Mouse (Mus musculus): ENCODE data around the gene Scaf1.

Scaf1 gene

GRCm38 (mm10) chr7:45017242-45018061 lies 1.3 kb upstream of the Scaf1 start, which contains the start of gene Rras:
Gene Rras (plus strand): TSS chr7:45017961.
- intact Hi-C loops (cut with DNase I) = loop anchor here (5.0 kb wide), 1 partner anchor 35 kb away; the partner anchor contains the start of gene Prr12

- intact Hi-C loops (cut with DNase I) = loop anchor here (5.0 kb wide), 1 partner anchor 36 kb away; the partner anchor contains the start of gene Prr12
Observed at GRCm38 (mm10) chr7:45016761-45017160, 598 bp upstream of the Scaf1 start.

DNA sequence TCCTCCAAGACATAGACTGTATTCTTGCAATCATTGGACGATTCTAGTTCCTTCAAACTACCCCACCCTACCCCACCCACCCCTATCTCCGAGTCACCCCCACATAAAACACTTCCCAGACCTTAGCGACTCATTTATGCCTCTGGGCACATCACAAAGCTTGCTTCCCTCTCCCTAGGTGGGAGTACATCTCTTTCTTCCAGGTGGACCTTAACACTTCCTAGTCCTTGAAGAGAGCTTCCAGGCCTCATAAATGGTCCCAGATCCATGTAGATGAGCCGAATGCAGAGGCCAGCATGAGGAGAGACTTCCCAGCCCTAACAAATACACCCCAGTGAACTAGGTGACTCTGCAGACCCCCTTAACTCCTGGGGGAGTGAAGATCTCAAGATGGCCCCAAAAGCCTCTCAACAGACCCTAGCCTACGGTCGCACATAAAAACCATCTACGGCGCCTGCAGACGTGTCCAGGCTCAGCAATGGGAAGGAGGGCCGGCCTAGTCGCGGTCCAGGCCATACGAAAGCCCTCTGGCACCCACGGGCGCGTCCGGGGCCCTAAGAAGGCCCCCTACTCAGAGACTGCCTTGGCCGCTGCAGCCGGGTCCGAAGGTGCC lies 713 bp downstream of the Scaf1 start:
- intact Hi-C loops (cut with DNase I) = loop anchor here (5.0 kb wide), 1 partner anchor 37 kb away; the partner anchor contains the start of gene Prr12

DNA sequence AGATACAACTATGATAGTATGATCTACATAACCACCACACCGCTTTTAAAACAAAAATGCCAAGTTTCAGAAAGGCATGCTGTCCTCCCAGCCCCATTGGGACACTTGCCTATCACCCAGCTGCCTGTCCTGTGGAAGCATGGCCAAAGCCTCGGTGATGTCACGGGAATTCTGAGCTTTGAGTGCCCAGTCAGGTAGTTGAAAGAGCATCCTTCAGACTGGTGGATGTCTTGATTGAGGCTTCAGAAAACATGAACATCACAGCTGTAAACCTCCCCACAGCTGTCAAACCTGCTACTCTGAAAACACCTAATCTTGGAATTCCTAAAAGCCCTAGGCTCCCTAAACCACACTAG lies 2.1 kb downstream of the Scaf1 start:
- intact Hi-C loops (cut with DNase I) = no loop called here

DNA sequence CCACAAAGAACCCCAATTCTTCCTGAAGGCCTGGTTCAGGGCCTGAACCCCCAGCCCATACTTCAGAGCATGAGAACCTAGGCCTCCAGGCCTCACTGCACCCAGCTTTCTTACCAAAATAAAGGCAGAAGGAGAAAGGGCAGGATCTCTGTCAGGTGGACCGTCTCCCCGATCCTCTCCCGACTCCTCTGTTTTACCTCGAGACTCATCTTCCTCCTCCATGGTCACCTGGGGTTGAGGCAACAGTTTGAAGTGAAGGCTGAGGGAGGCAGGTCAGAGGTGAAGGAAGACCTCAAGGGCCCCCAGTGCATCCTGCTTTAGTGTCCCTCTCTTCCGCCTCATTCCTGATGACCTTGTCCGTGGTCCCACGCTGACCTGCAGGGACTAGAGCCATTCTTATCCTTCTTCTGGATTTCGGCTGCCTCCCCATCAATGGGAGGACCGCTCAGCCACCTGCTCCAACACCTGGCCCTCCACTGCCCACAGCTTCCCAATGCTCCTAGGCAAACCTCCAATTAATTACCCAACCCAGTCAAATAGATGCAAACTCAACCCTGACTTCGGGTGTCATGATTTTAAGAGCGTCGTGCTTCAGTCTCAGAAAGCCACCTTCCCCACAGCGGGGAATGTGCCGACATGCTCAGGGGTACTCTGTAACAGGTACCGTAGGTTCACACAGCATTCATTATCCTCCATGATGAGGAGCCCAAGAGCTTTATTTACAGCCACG lies 2.6 kb downstream of the Scaf1 start:
- intact Hi-C loops (cut with DNase I) = no loop called here

DNA sequence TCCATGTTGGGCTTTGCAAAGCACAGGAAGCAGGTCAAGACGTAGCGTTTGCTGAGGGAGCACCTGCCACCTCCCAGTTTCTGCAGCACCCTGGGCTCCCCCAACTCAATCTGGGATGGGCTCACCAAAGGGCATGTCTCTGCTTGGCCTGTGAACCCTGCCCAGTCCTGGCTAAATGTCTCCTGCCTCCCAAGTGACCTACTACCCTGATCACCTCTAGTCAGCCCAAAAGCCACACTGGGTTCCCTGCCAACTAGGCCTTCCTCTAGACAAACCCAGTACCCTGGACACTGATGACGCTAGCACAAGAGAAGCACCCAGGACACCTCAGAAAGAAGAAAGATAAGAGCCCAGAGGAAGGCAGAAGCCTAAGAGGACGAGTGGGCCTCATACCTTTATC lies 3.3 kb downstream of the Scaf1 start:
- intact Hi-C loops (cut with DNase I) = no loop called here

GRCm38 (mm10) chr7:45012011-45012410 lies 4.2 kb downstream of the Scaf1 start:
- intact Hi-C loops (cut with DNase I) = no loop called here

GRCm38 (mm10) chr7:45008411-45008810 lies 7.8 kb downstream of the Scaf1 start:
- intact Hi-C loops (cut with DNase I) = no loop called here

DNA sequence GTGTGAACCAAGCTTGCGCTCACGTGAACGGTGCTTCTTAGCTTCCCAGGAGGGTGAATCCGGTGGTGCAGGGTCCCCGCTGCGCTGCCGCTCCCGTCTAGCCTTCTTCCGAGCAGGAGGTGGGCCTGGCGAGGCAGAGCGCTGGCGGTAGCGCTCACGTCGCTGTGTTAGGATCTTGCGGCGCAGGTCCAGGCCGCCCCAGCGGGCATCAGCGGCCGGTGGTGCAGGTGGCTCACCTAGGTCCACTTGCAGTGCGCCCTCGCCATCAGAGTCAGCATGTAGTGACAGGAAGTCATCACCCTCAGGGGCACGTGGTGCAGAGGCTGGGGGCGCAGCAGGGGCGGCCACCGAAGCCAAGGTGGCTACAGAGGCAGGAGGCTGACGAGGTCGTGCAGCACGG lies 8.3 kb downstream of the Scaf1 start:
- intact Hi-C loops (cut with DNase I) = no loop called here

- intact Hi-C loops (cut with DNase I) = no loop called here
Observed at GRCm38 (mm10) chr7:45007141-45007540, 9.0 kb downstream of the Scaf1 start.

DNA sequence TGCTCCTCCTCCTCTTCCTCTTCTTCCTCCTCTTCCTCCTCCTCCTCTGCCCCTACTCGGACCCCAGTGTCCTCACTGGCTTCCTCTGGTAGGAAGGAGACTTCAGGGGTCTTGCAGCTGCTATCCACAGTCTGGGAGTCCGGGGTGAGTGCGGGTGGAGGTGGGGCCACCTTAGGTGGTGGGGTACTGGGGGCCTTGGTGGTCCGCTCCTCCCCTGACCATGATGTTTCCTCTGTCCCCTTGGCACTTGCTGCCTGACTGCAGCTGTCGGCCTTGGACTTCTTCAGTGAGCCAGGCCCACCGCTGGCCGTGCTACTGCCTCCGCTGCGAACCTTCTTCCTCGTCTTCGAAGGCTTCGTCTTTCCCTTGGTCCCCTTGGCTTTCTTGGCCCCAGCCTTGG lies 9.7 kb downstream of the Scaf1 start:
- intact Hi-C loops (cut with DNase I) = no loop called here

DNA sequence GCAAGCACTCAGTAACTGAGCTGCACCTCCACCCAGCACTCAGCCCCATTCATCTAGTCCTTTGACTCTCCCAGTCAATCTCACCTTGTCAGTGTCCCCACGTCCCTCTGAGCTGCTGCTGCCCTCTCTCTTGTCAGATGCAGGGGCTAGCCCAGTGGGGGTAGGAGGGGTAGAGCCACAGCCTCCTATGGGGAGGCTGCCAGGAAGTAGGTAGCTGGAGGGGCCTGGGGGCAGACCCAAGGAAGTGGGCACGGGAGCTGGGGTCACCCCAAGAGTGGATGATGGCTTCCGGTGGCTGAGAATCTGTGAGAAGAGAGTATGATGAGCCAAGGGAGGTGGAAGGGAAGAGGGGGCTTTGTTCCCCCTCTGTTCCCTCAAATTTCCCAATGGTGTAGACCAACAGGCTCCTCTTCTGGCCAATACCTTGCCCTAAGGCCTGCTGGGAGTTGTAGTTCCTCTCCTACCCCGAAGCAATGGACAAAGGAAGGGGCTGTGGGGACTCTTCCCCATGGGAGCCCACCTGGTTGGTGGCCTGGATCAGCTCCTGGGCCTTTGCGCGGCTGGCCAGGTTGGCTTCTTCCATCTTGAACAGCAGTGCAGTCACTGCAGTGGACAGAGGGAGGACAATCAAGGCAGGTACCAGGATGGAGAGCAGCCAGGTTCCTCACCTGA lies 10.7 kb downstream of the Scaf1 start:
- intact Hi-C loops (cut with DNase I) = no loop called here

DNA sequence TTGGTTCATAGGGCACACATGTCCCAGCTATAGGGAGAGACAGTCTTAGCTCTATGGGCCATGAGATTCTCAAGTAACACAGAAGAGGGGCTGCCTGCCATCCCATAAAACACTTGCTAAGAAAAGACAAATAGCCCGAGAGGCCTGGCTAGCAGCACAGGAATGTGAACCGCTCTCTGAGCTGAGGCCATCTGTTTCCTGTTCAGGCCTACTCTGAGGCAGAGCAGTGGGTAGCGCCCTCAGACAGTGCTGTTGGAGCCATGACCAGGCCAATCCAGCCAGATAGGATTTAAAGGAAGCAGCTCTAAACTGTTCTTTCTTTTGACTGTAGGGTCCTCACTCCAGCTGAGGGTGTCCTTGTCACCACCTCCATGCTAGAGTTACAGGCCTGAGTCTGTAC lies 11.6 kb downstream of the Scaf1 start:
- intact Hi-C loops (cut with DNase I) = no loop called here

DNA sequence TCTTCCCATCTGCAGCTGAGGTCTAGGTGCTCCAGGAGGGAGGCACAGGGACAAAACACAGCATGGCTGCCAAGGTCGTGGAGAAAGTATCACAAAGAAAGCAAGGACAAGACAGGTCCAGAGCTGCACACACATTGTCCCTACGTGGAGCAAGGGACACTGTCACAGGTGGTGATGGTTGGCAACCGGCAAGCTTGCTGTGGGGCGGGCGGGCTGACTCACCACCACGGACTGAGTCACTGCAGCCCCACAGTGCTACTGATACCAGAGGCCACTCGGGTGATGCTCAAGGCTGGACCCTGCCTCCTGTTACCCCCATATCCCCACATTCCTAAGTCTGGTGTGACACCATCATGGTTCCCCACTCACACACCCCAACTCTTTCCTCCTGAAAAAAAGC lies 13.7 kb downstream of the Scaf1 start:
- intact Hi-C loops (cut with DNase I) = no loop called here

DNA sequence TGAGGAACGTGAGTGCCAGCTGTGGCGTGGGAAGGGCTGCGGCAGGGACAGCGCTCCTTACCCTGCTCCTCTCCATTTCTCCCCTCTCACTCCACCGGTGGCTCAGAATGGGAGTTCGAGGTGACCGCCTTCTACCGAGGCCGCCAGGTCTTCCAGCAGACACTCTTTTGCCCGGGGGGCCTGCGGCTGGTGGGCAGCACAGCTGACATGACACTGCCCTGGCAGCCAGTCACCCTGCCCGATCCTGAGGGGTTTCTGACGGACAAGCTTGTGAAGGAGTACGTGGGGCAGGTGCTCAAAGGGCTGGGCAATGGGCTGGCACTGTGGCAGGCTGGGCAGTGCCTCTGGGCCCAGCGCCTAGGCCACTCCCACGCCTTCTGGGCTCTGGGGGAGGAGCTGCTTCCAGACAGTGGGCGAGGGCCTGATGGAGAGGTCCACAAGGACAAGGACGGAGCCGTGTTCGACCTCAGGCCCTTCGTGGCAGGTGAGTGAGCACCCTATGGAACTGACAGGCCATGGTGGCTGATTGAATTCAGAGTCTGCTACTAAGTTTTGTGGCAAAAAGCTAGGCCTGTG lies 15.5 kb downstream of the Scaf1 start:
- intact Hi-C loops (cut with DNase I) = no loop called here

DNA sequence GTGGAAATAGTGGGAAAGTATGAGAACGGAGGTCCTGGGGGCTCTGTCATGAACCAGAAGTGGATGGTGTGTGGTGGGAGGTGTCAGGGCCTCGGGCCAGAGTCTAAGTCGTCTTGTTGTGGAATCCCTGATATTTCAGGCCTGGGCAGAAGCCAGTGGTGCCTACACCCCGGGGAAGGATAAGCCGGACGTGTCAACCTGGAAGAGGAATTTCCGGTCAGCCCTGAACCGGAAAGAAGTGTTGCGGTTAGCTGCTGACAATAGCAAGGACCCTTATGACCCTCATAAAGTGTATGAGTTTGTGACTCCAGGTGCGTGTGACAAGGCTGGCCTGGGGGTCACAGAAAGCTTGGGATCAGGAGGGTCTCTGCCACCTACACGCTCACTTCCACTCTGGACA lies 16.4 kb downstream of the Scaf1 start:
- intact Hi-C loops (cut with DNase I) = no loop called here

DNA sequence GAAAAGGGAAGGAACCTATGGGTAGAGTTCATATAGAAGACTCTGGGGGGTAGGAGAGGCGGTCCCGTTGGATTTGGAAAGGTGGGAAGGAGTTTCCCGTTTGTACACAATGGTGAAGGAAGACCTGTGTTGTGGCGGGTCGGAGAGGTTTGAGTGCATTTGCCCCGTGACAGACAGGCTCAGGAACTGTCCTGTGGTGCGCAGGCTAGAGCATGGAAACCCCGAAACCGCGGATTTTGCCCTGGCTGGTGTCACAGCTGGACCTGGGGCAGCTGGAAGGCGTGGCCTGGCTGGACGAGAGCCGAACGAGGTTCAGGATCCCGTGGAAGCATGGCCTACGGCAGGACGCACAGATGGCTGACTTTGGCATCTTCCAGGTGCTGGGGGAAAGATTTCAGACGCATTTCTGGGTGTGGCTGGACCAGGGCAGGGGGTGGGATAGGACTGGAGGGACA lies 17.6 kb downstream of the Scaf1 start, which contains the start of gene Bcl2l12:
Bcl2l12 (minus strand) TSS at position 212 of the 455 bp plus-strand sequence.
- intact Hi-C loops (cut with DNase I) = no loop called here

- intact Hi-C loops (cut with DNase I) = no loop called here
Observed at GRCm38 (mm10) chr7:44997940-44998428, 18.2 kb downstream of the Scaf1 start.

- intact Hi-C loops (cut with DNase I) = no loop called here
Observed at GRCm38 (mm10) chr7:44997231-44997939, 18.8 kb downstream of the Scaf1 start, which contains the start of gene Irf3. Gene Irf3 (plus strand): TSS chr7:44997648.

- intact Hi-C loops (cut with DNase I) = no loop called here
Observed at GRCm38 (mm10) chr7:44996672-44997071, 19.5 kb downstream of the Scaf1 start.

All from adrenal gland (tissue).